Mouse (Mus musculus): Measurements from ENCODE around the gene Hcar2.
A peak's percentile ranks its signal among the peaks of the same experiment; 100 is the strongest.

Hcar2 gene

GRCm38 (mm10) chr5:123862374-123863350 lies 2.6 kb downstream of the Hcar2 start:
- DNase-seq (ENCODE audit: low spot score) = peak; percentile 48

DNA sequence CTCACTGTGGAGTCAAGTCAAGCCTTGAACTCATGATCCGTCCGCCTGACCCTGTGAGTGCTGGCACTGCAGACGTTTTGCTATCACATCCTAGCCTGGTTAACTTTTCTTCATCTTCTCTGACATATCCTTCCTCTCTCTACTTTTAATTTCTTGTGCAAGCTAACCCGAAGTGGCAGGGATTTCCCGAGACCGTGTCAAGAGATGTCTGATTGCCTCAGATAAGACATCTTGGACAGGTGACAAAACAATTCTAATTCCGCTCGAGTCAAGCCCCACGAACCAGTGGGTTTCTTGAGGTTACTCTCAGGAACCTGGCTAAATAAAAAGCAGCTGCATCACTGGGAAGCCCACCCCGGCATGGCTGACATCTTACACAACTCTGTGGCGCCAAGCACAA lies 6.5 kb downstream of the Hcar2 start:
- DNase-seq (ENCODE audit: low spot score) = no peak

- DNase-seq (ENCODE audit: low spot score) = peak; percentile 42
Measured at GRCm38 (mm10) chr5:123854511-123854910, 10.8 kb downstream of the Hcar2 start.

- DNase-seq (ENCODE audit: low spot score) = no peak
Measured at GRCm38 (mm10) chr5:123853877-123854504, 11.3 kb downstream of the Hcar2 start.

- DNase-seq (ENCODE audit: low spot score) = no peak
Measured at GRCm38 (mm10) chr5:123851398-123851797, 13.9 kb downstream of the Hcar2 start.

DNA sequence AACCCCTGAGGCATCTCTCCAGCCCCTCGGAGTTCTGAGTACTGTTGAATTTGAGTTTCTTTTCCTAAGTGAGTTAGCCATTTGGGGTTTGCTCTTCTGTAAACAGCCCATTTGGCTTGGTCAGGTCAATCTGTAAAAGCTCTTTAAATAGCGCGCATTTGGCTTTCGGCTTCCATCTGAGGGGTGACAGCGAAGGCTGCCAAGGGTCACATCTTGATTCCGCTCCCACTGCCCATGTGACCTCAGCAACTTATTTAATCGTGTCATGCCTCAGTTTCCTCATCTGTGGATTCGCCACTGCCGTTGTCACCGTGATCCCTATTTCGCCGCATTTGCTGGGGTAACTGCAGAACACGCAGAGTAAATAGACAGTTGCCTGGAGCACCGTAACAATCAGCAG lies 21.0 kb downstream of the Hcar2 start:
- no peak for DNase-seq (ENCODE audit: low spot score)

GRCm38 (mm10) chr5:123843816-123844215 lies 21.5 kb downstream of the Hcar2 start:
- DNase-seq (ENCODE audit: low spot score) = no peak

- DNase-seq (ENCODE audit: low spot score) = no peak
Measured at GRCm38 (mm10) chr5:123842935-123843282, 22.4 kb downstream of the Hcar2 start.

DNA sequence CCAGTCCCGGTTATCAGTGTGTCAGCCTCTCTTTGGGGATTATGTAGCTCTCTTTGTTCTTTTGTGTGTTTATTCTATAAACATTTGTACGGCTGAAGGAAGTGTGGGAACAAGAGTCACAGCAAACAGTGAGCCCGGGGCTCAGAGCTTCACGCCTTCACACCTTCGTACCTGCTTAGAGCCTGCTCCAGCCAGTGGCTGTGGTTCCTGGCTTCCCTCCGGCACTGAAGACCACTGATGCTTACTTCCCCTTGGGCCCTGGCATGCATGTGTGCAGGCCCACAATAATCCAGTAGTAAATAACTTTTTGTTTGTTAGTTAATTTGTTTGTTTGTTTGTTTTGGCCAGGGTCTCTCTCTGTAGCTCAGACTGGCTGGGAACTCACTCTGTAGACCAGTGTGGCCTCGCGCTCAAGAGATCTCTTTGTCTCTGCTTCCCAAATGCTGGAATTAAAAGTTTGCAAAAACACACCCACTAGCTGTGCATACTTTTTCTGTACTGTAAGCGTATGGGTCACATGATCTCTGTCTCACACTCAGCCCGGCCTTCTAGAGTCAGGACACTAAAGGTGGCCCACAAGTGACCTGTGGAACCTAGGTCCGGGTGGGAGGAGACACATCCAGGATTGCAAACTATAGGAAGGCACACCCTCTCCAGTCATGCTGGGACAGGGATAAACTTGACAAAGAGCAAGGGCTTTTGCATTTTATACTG lies 22.9 kb downstream of the Hcar2 start:
- DNase-seq (ENCODE audit: low spot score) = no peak

DNA sequence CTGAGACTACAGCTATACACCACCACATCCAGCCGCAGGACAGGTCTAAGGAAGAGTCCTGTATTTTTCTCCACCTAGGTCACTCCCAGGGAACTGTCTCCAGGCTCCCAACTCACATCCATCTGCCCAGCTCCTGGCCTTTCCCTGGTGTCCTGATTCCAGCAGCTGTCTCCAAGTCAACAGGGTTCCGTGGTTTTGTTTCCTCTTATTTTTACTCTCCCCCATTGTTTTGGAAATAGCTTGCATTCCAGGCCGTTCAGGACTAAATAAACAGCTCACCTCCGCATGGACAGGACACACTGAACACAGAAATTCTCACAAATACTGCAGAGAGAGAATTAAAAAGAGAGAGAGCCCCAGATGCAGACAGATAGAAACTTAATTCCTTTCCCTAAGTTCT lies 27.9 kb downstream of the Hcar2 start:
- no peak for DNase-seq (ENCODE audit: low spot score)

GRCm38 (mm10) chr5:123834836-123835235 lies 30.5 kb downstream of the Hcar2 start:
- DNase-seq (ENCODE audit: low spot score) = no peak

- no peak for DNase-seq (ENCODE audit: low spot score)
Measured at GRCm38 (mm10) chr5:123832309-123832708, 33.0 kb downstream of the Hcar2 start.

- no peak for DNase-seq (ENCODE audit: low spot score)
Measured at GRCm38 (mm10) chr5:123827659-123828091, 37.6 kb downstream of the Hcar2 start.

- no peak for DNase-seq (ENCODE audit: low spot score)
Measured at GRCm38 (mm10) chr5:123822706-123823105, 42.6 kb downstream of the Hcar2 start.

GRCm38 (mm10) chr5:123821264-123821571 lies 44.1 kb downstream of the Hcar2 start:
- DNase-seq (ENCODE audit: low spot score) = no peak

DNA sequence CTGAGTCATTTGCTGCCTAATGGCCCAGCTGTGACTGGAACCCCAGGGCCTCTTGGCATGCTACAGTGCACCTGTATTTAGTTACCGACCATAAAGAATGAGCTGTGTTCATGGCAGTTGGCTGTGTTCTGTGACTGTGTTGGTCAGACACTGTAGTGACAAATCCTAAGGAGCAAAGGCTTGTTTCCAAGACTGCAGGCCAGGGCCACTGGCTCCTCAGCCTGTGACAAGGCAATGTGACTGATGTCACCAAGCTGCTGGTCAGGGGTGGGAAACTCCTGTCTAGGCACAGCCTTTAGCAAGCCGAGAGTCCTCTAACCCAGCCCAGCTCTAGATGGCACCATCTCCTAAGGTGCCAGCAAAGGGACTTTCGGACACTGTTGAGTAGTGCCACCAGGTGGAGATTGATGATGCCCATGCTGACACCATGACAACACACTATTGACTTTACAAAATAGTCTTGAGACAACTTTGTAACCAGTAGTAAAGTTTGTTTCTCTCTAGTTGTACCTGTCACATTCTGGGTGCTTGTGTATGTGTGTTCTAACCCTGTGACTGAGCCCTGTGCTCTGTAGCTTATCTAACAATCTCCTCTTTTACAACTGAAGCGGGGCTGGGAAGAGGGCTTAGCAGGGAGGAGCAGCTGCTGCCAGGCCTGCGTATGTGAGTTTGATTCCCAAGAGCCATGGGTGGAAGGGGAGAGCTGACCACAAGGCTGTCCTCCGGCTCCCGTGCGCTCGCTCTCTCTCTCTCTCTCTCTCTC lies 44.6 kb downstream of the Hcar2 start:
- DNase-seq (ENCODE audit: low spot score) = no peak

DNA sequence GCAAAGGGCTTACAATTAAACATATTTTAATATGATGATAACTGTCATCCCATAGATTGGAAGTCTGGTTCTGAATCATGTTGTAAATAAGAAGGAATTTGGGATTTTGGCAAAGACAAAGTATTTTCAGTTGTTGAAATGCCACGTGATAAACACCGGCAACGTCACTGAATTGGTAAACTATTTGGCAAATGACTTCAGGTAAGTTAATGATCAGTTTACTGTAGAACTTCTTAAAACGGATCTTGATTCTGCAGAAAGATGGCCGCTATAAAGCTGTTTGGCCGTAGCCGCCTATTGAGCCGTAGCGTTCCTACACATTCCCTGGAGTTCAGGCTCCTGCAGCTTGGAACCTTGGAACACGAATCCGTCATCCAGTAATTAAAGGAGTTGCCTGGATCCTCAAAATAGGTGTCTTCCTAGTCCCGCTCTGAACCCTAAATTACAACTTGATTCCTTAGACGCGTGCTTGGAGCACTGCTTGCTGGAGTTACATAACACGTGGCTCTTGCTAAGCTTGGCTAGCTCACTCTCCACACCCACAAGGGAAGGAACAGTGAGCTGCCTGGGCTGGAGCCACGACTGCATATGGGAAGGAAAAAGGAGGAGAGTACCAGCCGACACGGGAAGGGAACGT lies 46.2 kb downstream of the Hcar2 start:
- DNase-seq (ENCODE audit: low spot score) = no peak

- DNase-seq (ENCODE audit: low spot score) = no peak
Measured at GRCm38 (mm10) chr5:123816891-123817290, 48.4 kb downstream of the Hcar2 start.

Measured in lung, postnatal 25 days (tissue).